Mouse (Mus musculus): ENCODE measurements around the gene Rhoa. TPM values are rescaled to one million over a fixed set of nuclear protein-coding genes. Genes with fewer than 3 reads are reported as not detected.
"Not testable (repeated sequence)": the region's sequence is repeated elsewhere in the genome, so short reads cannot be mapped to it uniquely, and the experiment has no call there.

Gene Rhoa
- polyA plus RNA-seq, 1 experiment from 2014 or later, result 646 TPM

DNA sequence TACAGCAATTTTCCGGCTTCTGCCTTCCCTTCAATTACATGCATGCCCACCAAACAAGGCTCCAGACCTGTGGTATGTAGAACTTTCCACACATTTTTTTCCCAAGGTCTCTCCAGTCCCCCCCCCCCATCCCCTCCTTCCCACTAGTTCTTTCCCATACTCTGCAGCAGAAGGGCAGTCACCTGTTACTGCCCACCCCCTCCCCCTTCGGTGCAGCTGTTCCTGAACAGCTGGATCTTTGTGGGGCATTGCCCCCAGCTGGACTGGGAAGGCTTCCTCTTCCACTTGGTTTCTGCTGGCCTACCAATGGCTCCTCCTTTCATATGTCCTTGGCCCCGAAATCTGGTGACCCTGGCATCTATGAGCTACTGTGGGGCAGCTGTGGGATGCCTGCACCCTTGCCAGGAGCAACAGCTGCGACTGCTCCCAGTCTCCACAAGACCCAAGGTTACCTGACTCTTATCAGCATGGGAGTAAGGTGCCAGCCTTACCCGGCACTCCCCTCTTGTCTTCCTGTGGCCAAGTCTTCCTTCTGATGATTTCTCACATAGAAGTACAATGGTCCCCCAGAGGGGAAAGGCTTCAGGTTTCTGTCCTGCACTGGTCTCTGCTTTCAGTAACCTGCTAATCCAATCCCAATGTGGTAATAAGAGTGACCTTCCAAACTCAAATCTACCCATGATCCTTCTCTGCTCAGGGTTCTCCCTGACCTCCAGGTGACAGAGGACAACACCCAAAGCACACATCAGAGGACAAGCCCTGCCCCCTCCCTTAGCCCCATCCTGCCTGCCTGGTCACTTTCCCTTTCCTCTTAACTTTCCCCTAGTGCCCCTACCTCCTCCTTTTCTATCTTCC lies 31.2 kb upstream of the Rhoa start:
- Histone ChIP-seq H3K79me2 (ENCODE audit: inconsistent target) (no peaks in the 10 kb centered on the region), H3K27ac (no peak overlapping the region), H3K4me3 (ENCODE audit: inconsistent target) (no peak overlapping the region), H3K36me3 (ENCODE audit: inconsistent target) (no peaks in the 10 kb centered on the region)
- WGBS (ENCODE audit: missing documents), result 90% methylated on average over 5 of the region's 5 CpGs

DNA sequence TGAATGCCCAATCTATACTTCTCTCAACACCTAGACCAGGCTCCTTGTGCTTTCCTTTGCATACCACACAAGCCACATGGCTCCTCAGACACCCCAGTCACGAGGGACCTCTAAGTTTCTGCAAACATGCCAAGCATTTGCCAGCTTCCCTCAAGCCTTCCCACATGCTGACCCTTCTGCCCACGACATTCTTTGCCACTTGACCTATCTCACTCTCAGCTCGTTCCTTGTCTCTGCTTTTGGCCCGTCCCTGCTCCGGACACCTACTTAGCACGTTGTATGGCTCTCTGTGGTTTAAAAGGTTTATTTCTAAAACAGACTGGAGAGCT lies 30.6 kb upstream of the Rhoa start:
- 72% methylated on average over 6 of the region's 6 CpGs for WGBS (ENCODE audit: missing documents)
- no peak overlapping the region for H3K4me3 ChIP-seq (ENCODE audit: inconsistent target)
- H3K27ac ChIP-seq, result no peak overlapping the region
- no peaks in the 10 kb centered on the region for H3K36me3 ChIP-seq (ENCODE audit: inconsistent target)
- H3K79me2 ChIP-seq (ENCODE audit: inconsistent target), result no peaks in the 10 kb centered on the region

DNA sequence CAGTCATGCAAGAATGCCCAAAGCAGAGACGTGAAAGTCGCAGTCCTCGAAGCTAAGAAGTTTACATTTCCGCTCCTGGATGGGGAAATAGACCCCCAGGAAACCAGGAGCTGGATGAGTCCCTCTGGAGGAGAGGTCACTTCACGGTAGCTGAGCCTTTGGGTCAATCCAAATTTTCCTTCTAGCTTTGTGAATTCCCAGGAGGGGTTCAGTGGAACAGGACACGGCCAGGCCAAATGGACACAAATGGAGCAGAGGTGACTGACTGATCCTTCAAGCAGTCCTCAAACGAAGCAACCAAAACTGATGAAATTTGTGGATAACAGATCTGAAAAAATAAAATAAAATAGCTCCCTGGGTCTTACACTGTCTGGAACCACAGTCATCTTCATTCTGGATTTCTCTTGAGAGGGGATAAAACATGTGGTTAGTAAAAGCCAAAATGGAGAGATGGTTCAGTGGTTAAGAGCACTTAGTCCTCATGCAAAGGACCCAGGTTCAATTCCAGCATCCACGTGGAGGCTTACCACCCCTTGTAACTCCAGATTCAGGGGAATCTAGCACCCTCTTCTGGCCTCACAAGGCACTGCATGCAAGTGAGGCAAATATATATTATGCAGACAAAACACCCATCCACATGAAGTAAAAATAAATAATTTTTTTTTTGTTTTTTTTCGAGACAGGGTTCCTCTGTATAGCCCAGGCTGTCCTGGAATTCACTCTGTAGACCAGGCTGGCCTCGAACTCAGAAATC lies 27.1 kb upstream of the Rhoa start:
- no peaks in the 10 kb centered on the region for H3K79me2 ChIP-seq (ENCODE audit: inconsistent target)
- H3K36me3 ChIP-seq (ENCODE audit: inconsistent target), result no peaks in the 10 kb centered on the region
- 81% methylated on average over 10 of the region's 10 CpGs for WGBS (ENCODE audit: missing documents)
- H3K27ac ChIP-seq, result no peak overlapping the region
- no peak overlapping the region for H3K4me3 ChIP-seq (ENCODE audit: inconsistent target)

DNA sequence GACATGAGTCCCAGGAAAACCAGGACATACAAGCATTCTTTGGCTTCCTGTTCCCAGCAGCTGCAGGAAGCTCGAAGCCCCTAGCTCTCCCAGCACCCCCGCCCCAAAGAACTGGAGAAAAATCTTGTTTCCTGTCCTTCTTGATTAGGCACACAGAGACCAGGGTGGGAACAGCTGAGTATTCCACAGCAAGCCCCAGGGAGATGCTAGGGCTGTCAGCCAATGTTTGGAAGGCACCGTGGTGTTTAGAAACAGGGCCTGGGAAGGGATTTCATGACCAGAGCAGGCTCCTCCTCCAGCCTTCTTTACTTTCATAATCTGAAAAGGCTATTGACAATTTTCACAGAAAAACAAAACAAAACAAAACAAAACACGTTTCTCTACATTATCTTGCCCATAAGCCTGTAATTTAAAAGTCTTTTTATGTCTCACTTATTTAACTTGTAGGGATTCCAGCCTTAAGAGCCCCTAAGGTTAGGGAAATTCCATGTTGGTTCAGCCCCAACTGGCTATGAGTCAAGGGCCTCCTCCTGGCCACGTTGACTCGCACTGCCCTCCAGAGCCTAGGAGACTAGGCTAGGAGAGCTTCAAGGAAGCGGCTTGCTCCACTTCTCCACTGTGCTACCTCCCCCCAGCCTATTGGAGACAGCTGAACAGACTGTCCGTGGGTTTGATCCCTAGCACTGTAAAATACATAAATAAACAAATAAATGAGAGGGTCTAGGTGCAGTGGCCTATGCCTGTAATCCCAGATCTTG lies 25.7 kb upstream of the Rhoa start:
- Histone ChIP-seq H3K27ac (no peak overlapping the region), H3K4me3 (ENCODE audit: inconsistent target) (no peak overlapping the region), H3K36me3 (ENCODE audit: inconsistent target) (no peaks in the 10 kb centered on the region), H3K79me2 (ENCODE audit: inconsistent target) (no peaks in the 10 kb centered on the region)
- 56% methylated on average over 8 of the region's 8 CpGs for WGBS (ENCODE audit: missing documents)

DNA sequence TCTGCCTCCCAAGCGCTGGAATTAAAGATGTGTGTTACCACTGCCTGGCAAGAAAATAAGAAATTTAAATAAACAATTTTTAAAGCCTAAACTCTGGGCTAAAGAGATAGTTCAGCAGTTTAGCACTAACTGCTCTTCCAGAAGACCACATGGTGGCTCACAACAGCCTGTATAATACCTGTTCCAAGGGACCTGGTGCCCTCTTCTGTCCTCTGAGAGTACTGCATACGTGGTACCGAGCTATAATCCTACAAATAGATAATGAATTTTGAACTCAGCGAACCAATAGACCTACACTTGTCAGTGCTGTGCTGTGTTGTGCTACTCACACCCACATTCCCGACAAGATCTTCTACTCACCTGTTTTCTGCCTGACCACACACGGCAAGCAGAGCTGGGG lies 21.5 kb upstream of the Rhoa start:
- WGBS (ENCODE audit: missing documents), result 18% methylated on average over 6 of the region's 6 CpGs
- Histone ChIP-seq H3K27ac (no peak overlapping the region), H3K36me3 (ENCODE audit: inconsistent target) (no peaks in the 10 kb centered on the region), H3K4me3 (ENCODE audit: inconsistent target) (no peak overlapping the region), H3K79me2 (ENCODE audit: inconsistent target) (no peaks in the 10 kb centered on the region)

DNA sequence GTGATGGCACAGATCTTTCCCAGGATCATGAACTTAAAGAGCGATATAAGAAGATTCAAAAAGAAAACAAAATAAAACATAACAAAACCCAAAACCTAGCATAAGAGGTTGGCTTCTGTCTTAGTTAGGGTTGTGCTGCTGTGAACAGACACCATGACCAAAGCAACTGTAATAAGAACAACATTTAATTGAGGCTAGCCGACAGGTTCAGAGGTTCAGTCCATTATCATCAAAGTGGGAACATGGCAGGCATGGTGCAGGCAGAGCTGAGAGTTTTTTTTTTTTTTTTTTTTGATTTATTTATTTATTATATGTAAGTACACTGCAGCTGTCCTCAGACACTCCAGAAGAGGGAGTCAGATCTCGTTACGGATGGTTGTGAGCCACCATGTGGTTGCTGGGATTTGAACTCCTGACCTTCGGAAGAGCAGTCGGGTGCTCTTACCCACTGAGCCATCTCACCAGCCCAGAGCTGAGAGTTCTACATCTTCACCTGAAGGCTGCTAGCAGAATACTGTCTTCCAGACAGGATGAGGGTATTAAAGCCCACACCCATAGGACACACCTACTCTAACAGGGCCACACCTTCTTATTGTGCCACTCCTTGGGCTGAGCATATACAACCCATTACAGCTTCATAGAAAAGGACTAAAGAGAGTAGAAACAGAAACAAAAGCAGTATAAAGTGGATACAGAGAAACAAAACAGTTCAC lies 18.2 kb upstream of the Rhoa start:
- H3K36me3 ChIP-seq (ENCODE audit: inconsistent target); H3K4me3 ChIP-seq (ENCODE audit: inconsistent target); H3K79me2 ChIP-seq (ENCODE audit: inconsistent target); H3K27ac ChIP-seq: not testable (repeated sequence)
- WGBS (ENCODE audit: missing documents), result 86% methylated on average over 4 of the region's 6 CpGs

DNA sequence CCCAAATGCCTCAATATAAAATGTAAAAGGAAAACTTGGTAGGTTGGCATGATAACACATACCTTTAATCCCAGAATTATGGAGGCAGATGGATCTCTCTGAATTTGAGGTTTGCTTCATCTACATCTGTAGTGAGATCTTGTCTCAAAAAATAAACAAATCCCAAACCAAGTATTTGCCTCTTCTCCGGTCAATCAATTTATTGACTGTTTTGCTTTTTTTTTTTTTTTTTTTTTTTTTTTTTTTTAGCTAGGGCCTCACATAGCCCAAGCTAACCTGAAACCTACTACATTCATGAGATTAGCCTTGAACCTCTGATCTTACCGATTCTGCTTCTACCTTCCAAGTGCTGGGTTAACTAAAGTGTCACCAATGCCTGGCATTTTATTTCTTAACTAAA lies 16.6 kb upstream of the Rhoa start:
- Histone ChIP-seq H3K36me3 (ENCODE audit: inconsistent target) (no peaks in the 10 kb centered on the region), H3K79me2 (ENCODE audit: inconsistent target) (no peaks in the 10 kb centered on the region), H3K4me3 (ENCODE audit: inconsistent target) (no peak overlapping the region), H3K27ac (no peak overlapping the region)
- 64% methylated on average over 1 of the region's 2 CpGs for WGBS (ENCODE audit: missing documents)

DNA sequence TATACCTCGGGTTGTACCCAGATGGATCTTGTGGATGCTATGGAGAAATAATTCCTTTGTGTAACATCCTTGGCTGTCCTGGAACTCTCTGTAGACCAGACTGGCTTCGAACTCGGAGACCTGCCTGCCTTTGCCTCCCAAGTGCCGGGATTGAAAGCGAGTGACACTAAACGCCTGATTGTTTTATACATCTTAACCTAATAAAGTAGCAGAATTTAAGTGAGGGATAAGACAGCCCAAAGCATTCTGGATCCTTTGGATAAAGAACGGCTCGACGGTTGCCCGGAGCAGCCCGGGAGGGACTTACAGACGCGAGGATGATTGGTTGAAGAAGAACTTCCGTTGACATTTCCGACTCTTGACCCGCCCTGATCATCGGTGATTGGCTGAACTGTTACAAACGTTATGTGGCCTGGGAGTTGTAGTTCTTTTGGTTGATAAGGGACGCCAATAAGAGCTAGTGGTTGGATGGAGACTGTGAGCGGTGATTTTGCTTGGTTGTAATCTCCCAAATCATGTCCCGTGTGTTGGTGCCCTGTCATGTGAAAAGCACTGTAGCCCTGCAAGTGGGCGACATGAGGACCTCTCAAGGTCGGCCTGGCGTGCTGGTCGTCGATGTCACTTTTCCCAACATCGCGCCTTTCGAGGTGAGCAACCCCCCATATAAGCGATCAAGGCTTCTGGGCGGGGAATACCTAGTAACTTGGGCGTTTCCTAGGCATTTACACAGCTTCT lies 15.7 kb upstream of the Rhoa start, which contains the start of gene Nicn1:
Gene Nicn1, plus strand, starts transcription at position 414 of the 735 bp plus-strand sequence.
- H3K4me3 ChIP-seq (ENCODE audit: inconsistent target), result peak within 1 kb of the TSS; percentile 54
- H3K36me3 ChIP-seq (ENCODE audit: inconsistent target), result no peaks in the 10 kb centered on the region
- under 1% methylated on average over 32 of the region's 32 CpGs for WGBS (ENCODE audit: missing documents)
- H3K27ac ChIP-seq, result no peak within 1 kb of the TSS
- no peaks in the 10 kb centered on the region for H3K79me2 ChIP-seq (ENCODE audit: inconsistent target)

DNA sequence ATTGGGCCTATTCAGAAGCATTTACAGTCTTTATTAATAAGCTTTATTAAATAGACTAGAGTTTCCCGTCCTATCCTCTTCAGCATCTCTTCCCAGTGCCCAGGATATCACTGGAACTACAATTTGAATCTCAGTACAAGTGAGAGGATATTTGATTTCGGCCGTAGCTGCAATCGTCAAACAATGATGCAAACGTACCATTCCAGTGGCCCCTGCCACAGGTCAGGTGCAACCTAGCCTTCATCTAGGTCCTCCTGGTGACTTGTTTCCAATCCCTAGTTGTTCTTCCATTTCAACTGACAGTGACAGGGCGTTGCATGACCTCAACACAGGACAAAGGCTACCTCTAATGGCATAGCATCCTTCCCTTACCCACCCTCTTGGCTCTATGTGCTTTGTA lies 15.2 kb upstream of the Rhoa start:
- H3K36me3 ChIP-seq (ENCODE audit: inconsistent target), result no peaks in the 10 kb centered on the region
- H3K4me3 ChIP-seq (ENCODE audit: inconsistent target), result peak overlapping the region; percentile 54
- WGBS (ENCODE audit: missing documents), result 66% methylated on average over 6 of the region's 6 CpGs
- no peak overlapping the region for H3K27ac ChIP-seq
- no peaks in the 10 kb centered on the region for H3K79me2 ChIP-seq (ENCODE audit: inconsistent target)

DNA sequence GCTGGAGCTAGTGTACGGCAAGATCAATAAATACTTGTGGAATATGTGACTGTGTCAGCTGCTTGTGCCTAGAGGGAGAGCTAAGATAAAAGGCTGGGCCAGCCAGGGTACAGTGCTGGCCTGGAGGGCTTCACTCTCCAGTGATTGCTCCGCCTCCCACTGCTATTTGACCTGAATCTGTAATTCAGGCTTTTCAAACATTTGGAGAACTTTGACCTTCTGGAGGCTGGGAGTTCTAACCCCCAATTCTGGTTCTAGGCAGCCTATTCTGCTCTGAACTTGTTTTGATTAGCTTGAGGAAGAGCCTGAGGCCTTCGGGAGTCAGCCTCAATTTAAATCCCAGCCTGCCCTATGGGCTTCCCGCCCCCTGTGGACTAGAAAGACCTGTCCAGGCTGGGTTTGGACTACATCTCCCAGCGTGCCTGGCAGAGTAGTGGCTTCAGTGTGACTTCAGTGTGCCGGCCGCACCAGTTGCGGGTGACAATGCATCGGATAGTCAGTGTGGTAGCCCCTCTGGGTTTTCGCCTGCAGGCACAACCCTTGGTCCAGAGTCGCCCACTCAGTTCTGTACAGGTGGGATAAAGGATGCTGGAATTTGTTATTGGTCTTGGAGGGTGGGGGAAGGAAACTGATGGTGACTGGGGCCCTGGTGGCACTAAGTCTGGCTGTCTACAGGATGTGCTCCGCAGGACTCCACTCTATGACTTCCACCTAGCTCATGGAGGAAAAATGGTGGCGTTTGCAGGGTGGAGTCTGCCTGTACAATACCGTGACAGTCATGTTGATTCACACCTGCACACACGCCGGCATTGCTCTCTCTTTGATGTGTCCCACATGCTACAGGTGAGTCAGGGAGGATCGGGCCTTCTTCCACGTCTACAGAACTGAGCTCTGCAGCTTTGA lies 9.2 kb upstream of the Rhoa start, which contains the start of gene Amt:
Gene Amt, plus strand, starts transcription at position 401 of the 903 bp plus-strand sequence.
- no peaks in the 10 kb centered on the region for H3K36me3 ChIP-seq (ENCODE audit: inconsistent target)
- no peaks in the 10 kb centered on the region for H3K79me2 ChIP-seq (ENCODE audit: inconsistent target)
- H3K27ac ChIP-seq, result no peak within 1 kb of the TSS
- no peak within 1 kb of the TSS for H3K4me3 ChIP-seq (ENCODE audit: inconsistent target)
- 94% methylated on average over 18 of the region's 18 CpGs for WGBS (ENCODE audit: missing documents)

DNA sequence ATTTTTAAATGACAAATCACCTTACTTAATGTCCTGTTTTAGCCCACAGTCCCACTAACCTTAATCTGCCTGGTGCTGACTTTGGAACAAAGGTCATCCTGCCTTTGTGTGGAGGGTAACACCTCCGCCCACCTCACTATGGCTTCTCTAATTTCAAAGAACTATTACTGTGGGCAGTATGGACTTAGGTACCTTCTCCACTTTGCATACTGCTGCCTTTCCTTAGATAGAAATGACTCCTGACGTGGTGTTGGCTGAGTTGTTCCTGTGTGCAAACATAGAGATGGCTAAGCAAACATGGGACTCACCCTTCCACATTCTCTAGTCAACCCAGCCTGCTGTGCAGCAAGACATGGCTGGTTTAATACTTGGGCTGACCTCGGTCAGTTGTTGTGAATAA lies 4.1 kb upstream of the Rhoa start:
- 96% methylated on average over 3 of the region's 3 CpGs for WGBS (ENCODE audit: missing documents)
- Histone ChIP-seq H3K79me2 (ENCODE audit: inconsistent target) (peaks cover 27% of the 10 kb centered on the region), H3K27ac (no peak overlapping the region), H3K4me3 (ENCODE audit: inconsistent target) (no peak overlapping the region), H3K36me3 (ENCODE audit: inconsistent target) (peaks cover 10% of the 10 kb centered on the region)

DNA sequence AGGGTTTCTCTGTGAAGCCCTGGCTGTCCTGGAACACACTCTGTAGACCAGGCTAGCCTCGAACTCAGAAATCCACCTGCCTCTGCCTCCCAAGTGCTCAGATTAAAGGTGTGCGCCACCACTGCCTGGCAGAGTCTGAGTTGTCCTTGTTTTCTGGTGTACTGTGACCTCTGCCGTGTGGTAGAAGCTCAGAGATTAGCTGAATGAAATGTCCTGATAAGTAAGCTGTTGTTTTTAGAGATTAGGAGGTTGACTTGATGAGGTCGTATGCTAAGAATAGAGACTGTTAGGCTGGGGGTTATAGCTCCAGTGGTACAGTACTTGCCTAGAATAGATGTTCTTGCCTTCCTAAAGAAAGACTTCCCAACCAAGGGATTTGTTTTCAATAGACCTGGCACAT lies 1.2 kb upstream of the Rhoa start:
- Histone ChIP-seq H3K79me2 (ENCODE audit: inconsistent target) (peaks cover 55% of the 10 kb centered on the region), H3K4me3 (ENCODE audit: inconsistent target) (peak overlapping the region; percentile 97), H3K36me3 (ENCODE audit: inconsistent target) (peaks cover 10% of the 10 kb centered on the region), H3K27ac (peak overlapping the region; percentile 89)
- 84% methylated on average over 4 of the region's 4 CpGs for WGBS (ENCODE audit: missing documents)

DNA sequence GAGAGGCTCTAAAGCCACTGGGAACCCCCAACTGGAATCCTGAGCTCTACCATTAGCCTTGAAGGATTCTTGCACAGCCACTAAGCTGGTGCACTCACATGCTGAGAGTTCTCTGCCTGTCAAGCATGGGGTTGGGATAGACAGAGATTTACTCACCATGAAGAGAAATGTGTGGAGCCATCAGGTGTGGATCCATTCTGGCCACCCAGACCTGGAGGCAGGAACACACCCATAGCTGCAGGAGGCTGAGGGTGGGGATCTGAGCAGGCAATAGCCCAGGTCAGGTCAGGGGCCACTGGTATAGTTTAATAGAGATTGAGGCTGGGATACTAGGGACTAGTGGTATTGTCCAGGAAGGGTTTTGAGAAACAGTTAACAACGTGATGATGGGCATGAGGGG lies 759 bp upstream of the Rhoa start:
- peaks cover 60% of the 10 kb centered on the region for H3K79me2 ChIP-seq (ENCODE audit: inconsistent target)
- peaks cover 10% of the 10 kb centered on the region for H3K36me3 ChIP-seq (ENCODE audit: inconsistent target)
- WGBS (ENCODE audit: missing documents), result 0% methylated on average over 1 of the region's 1 CpGs
- peak overlapping the region; percentile 97 for H3K4me3 ChIP-seq (ENCODE audit: inconsistent target)
- peak overlapping the region; percentile 89 for H3K27ac ChIP-seq

Data from macrophage (primary cell).